ENCODE assay signal across 33 mouse cellular contexts in genomic region chr14:51035206-51035605, GRCm38 (mm10). TPM values are rescaled to one million over a fixed set of nuclear protein-coding genes. Genes with fewer than 3 reads are reported as not detected.
"Had no signal": no experiment of that assay in that cellular context is flagged by ENCODE, and none has a peak within 500 bp of the region (broad histone marks: within the 10 kb centered on the region; RNA-seq: fewer than 3 reads in every experiment).

No protein-coding gene starts in this region.

- H3K27me3 ChIP-seq: embryonic facial prominence, embryonic 12.5 days; embryonic facial prominence, embryonic 13.5 days; embryonic facial prominence, embryonic 15.5 days; forebrain, embryonic 12.5 days; forebrain, embryonic 13.5 days; forebrain, embryonic 15.5 days had no signal

- H3K27ac ChIP-seq: embryonic facial prominence, embryonic 10.5 days; embryonic facial prominence, embryonic 12.5 days; embryonic facial prominence, embryonic 13.5 days; embryonic facial prominence, embryonic 15.5 days; forebrain, embryonic 10.5 days; forebrain, embryonic 12.5 days; forebrain, embryonic 13.5 days; forebrain, embryonic 15.5 days; gastrocnemius, adult 2 months; heart, adult 2 months had no signal

- ATAC-seq: forebrain, embryonic 13.5 days; forebrain, embryonic 14.5 days; forebrain, embryonic 15.5 days; forebrain, embryonic 16.5 days; forebrain, postnatal 0 days had no signal

- H3K4me1 ChIP-seq: embryonic facial prominence, embryonic 10.5 days; embryonic facial prominence, embryonic 12.5 days; embryonic facial prominence, embryonic 13.5 days; embryonic facial prominence, embryonic 15.5 days; forebrain, embryonic 10.5 days; forebrain, embryonic 12.5 days; forebrain, embryonic 13.5 days; forebrain, embryonic 15.5 days had no signal

- DNase-seq: cerebellum, adult 2 months; cerebellum, adult 8-10 months; cerebellum, adult 9-10 months; cerebellum, adult 9-11 months; cerebellum, postnatal 10 days; cerebellum, postnatal 14 days; cerebellum, postnatal 25 days; cerebellum, postnatal 36 days; embryo, embryonic 11 days; forebrain, postnatal 0 days; gastrocnemius, adult 2 months; gastrocnemius, postnatal 10 days; gastrocnemius, postnatal 14 days; gastrocnemius, postnatal 25 days; gastrocnemius, postnatal 36 days; heart, adult 18-20 months; heart, adult 2 months had no signal

- H3K36me3 ChIP-seq: embryonic facial prominence, embryonic 10.5 days; embryonic facial prominence, embryonic 12.5 days; embryonic facial prominence, embryonic 13.5 days; embryonic facial prominence, embryonic 15.5 days; forebrain, embryonic 10.5 days; forebrain, embryonic 12.5 days; forebrain, embryonic 15.5 days had no signal

- H3K4me2 ChIP-seq: embryonic facial prominence, embryonic 12.5 days; embryonic facial prominence, embryonic 13.5 days; embryonic facial prominence, embryonic 15.5 days; forebrain, embryonic 12.5 days; forebrain, embryonic 13.5 days; forebrain, embryonic 15.5 days had no signal

- H3K9ac ChIP-seq: embryonic facial prominence, embryonic 12.5 days; embryonic facial prominence, embryonic 13.5 days; embryonic facial prominence, embryonic 15.5 days; forebrain, embryonic 12.5 days; forebrain, embryonic 13.5 days; forebrain, embryonic 15.5 days; forebrain, postnatal 0 days had no signal

- H3K9me3 ChIP-seq: embryonic facial prominence, embryonic 10.5 days; embryonic facial prominence, embryonic 12.5 days; embryonic facial prominence, embryonic 13.5 days; embryonic facial prominence, embryonic 15.5 days; forebrain, embryonic 10.5 days; forebrain, embryonic 12.5 days; forebrain, embryonic 13.5 days; forebrain, embryonic 15.5 days had no signal

- H3K4me3 ChIP-seq: embryonic facial prominence, embryonic 10.5 days; embryonic facial prominence, embryonic 12.5 days; embryonic facial prominence, embryonic 13.5 days; embryonic facial prominence, embryonic 15.5 days; erythroblast, embryonic 14.5 days; forebrain, embryonic 10.5 days; forebrain, embryonic 12.5 days; forebrain, embryonic 13.5 days; forebrain, embryonic 15.5 days; gastrocnemius, adult 2 months; heart, adult 2 months had no signal

RNA-seq across cellular contexts. Expression of gene Rnase9, which starts 6.5 kb away (rescaled TPM):
- polyA plus RNA-seq: cerebellum, adult 2 months; embryonic facial prominence, embryonic 10.5 days; embryonic facial prominence, embryonic 11.5 days; embryonic facial prominence, embryonic 12.5 days; embryonic facial prominence, embryonic 13.5 days; embryonic facial prominence, embryonic 14.5 days; embryonic facial prominence, embryonic 15.5 days; erythroblast, embryonic 14.5 days; forebrain, embryonic 10.5 days; forebrain, embryonic 11.5 days; forebrain, embryonic 12.5 days; forebrain, embryonic 13.5 days; forebrain, embryonic 14.5 days; forebrain, embryonic 15.5 days; forebrain, embryonic 16.5 days; forebrain, postnatal 0 days; frontal cortex, adult 2 months; heart, adult 2 months had no signal

RNA-seq across cellular contexts. Expression of gene Rnase11, which starts 14.8 kb away (rescaled TPM):
- polyA plus RNA-seq: cerebellum, adult 2 months; cortical plate, adult 2 months; embryonic facial prominence, embryonic 10.5 days; embryonic facial prominence, embryonic 11.5 days; embryonic facial prominence, embryonic 12.5 days; embryonic facial prominence, embryonic 13.5 days; embryonic facial prominence, embryonic 14.5 days; embryonic facial prominence, embryonic 15.5 days; erythroblast, embryonic 14.5 days; forebrain, embryonic 10.5 days; forebrain, embryonic 11.5 days; forebrain, embryonic 12.5 days; forebrain, embryonic 13.5 days; forebrain, embryonic 14.5 days; forebrain, embryonic 15.5 days; forebrain, embryonic 16.5 days; forebrain, postnatal 0 days; frontal cortex, adult 2 months; heart, adult 2 months had no signal

RNA-seq across cellular contexts. Expression of gene Rnase12, which starts 22.3 kb away (rescaled TPM):
- polyA plus RNA-seq: cerebellum, adult 2 months; cortical plate, adult 2 months; embryonic facial prominence, embryonic 10.5 days; embryonic facial prominence, embryonic 11.5 days; embryonic facial prominence, embryonic 12.5 days; embryonic facial prominence, embryonic 13.5 days; erythroblast, embryonic 14.5 days; forebrain, embryonic 10.5 days; forebrain, embryonic 11.5 days; forebrain, embryonic 12.5 days; forebrain, embryonic 13.5 days; forebrain, embryonic 14.5 days; forebrain, embryonic 15.5 days; forebrain, embryonic 16.5 days; forebrain, postnatal 0 days; heart, adult 2 months had no signal

RNA-seq across cellular contexts. Expression of gene Rnase10, which starts 27.7 kb away (rescaled TPM):
- polyA plus RNA-seq: cerebellum, adult 2 months; embryonic facial prominence, embryonic 10.5 days; embryonic facial prominence, embryonic 12.5 days; erythroblast, embryonic 14.5 days; forebrain, embryonic 10.5 days; forebrain, embryonic 11.5 days; forebrain, embryonic 12.5 days; forebrain, embryonic 13.5 days; forebrain, embryonic 14.5 days; forebrain, embryonic 15.5 days; forebrain, embryonic 16.5 days; forebrain, postnatal 0 days had no signal

RNA-seq across cellular contexts. Expression of gene Olfr750, which starts 39.0 kb away (rescaled TPM):
- polyA plus RNA-seq: cerebellum, adult 2 months; cortical plate, adult 2 months; embryonic facial prominence, embryonic 10.5 days; embryonic facial prominence, embryonic 11.5 days; embryonic facial prominence, embryonic 12.5 days; embryonic facial prominence, embryonic 13.5 days; embryonic facial prominence, embryonic 14.5 days; embryonic facial prominence, embryonic 15.5 days; erythroblast, embryonic 14.5 days; forebrain, embryonic 10.5 days; forebrain, embryonic 11.5 days; forebrain, embryonic 12.5 days; forebrain, embryonic 13.5 days; forebrain, embryonic 14.5 days; forebrain, embryonic 15.5 days; frontal cortex, adult 2 months; heart, adult 2 months had no signal
